Mouse (Mus musculus): ENCODE measurements around the gene Gm42906. TPM values are rescaled to one million over a fixed set of nuclear protein-coding genes. Genes with fewer than 3 reads are reported as not detected.

The Gm42906 gene
- polyA plus RNA-seq, 1 experiment from 2014 or later: not detected

DNA sequence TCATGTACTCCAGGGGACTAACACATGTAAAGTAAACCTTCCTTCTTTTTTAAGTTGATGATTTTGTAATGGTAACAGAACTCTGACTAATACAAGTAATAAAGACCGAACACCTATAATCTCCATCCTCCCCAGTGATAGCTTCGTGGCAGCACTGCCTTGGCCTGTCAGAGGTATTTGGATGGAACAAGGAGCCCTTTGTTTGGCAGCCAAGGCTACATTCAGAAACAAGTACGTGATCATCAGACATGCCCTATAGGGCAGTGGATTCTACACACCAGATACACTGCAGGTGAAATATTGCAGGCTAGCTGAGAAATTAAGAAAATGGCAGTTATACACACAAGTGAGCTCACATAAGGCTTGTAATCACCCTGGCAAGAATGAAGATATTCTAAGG is 79.5 kb downstream of the Gm42906 start:
- 78% methylated on average over 3 of the region's 3 CpGs for WGBS
- Histone ChIP-seq H3K36me3 (ENCODE audit: control insufficient read depth, insufficient read depth, low read length) (no peaks in the 10 kb centered on the region), H3K4me1 (ENCODE audit: control insufficient read depth, insufficient read depth, low read length) (no peaks in the 10 kb centered on the region), H3K4me2 (no peak overlapping the region), H3K27ac (ENCODE audit: low read depth, low read length) (no peak overlapping the region), H3K9ac (ENCODE audit: low read length) (no peak overlapping the region), H3K4me3 (ENCODE audit: low read depth, low read length) (no peak overlapping the region), H3K27me3 (ENCODE audit: control insufficient read depth, insufficient read depth, low read length) (no peaks in the 10 kb centered on the region), H3K9me3 (ENCODE audit: control insufficient read depth, low read length) (no peaks in the 10 kb centered on the region; the same call in 1 of the 2 replicates)
- DNase-seq (ENCODE audit: low spot score, missing footprints): no peak
- no peak for ATAC-seq (ENCODE audit: low FRiP score)

DNA sequence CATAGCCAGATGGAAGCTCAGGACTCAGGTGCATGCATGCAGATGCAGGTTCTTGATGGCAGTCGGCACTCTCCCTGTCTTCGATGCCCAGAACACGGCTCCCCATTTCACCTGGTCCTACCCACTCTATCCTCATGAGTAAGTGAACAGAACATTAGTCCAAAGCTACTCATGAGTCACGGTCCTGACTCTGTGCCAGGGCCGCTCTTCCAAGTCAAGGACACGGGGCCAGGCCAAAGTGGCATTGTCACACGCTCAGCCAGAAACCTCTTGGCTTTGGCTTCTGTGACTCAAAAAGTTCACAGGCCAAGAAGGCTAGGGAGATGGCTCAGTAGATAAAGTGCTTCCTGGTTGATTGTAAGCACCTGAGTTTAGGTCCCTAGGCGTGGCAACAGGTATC is 81.3 kb downstream of the Gm42906 start:
- Histone ChIP-seq H3K4me1 (ENCODE audit: control insufficient read depth, insufficient read depth, low read length) (no peaks in the 10 kb centered on the region), H3K4me3 (ENCODE audit: low read depth, low read length) (no peak overlapping the region), H3K9ac (ENCODE audit: low read length) (no peak overlapping the region), H3K27ac (ENCODE audit: low read depth, low read length) (no peak overlapping the region), H3K9me3 (ENCODE audit: control insufficient read depth, low read length) (no peaks in the 10 kb centered on the region; the same call in 1 of the 2 replicates), H3K27me3 (ENCODE audit: control insufficient read depth, insufficient read depth, low read length) (no peaks in the 10 kb centered on the region), H3K36me3 (ENCODE audit: control insufficient read depth, insufficient read depth, low read length) (no peaks in the 10 kb centered on the region), H3K4me2 (no peak overlapping the region)
- ATAC-seq (ENCODE audit: low FRiP score) (no peak), DNase-seq (ENCODE audit: low spot score, missing footprints) (no peak)
- WGBS: 90% methylated on average over 8 of the region's 8 CpGs

DNA sequence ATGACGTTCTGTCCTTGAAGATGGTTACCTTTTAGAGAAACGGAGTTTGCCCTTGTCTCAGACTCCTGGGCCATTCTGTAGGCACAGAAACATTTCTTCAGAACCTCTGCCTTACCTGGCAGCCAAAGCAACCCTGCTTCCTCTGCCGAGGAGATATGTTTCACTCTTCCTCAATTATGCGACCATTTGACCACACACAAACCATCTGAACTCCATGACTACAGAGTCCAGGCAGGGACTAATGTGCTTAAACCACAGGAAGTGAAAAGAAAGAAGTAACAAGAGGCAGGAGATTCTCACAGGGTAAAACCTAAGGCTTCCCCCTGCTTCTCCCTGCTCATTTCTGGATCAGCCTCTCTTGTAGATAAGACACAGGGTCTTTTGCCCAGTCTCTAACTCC is 83.2 kb downstream of the Gm42906 start:
- H3K27me3 ChIP-seq (ENCODE audit: control insufficient read depth, insufficient read depth, low read length): no peaks in the 10 kb centered on the region
- DNase-seq (ENCODE audit: low spot score, missing footprints): no peak
- H3K27ac ChIP-seq (ENCODE audit: low read depth, low read length): no peak overlapping the region
- H3K4me1 ChIP-seq (ENCODE audit: control insufficient read depth, insufficient read depth, low read length): no peaks in the 10 kb centered on the region
- H3K9me3 ChIP-seq (ENCODE audit: control insufficient read depth, low read length): no peaks in the 10 kb centered on the region
- H3K4me2 ChIP-seq: no peak overlapping the region
- H3K9ac ChIP-seq (ENCODE audit: low read length): no peak overlapping the region
- H3K36me3 ChIP-seq (ENCODE audit: control insufficient read depth, insufficient read depth, low read length): no peaks in the 10 kb centered on the region
- no peak overlapping the region for H3K4me3 ChIP-seq (ENCODE audit: low read depth, low read length)
- ATAC-seq (ENCODE audit: low FRiP score): no peak
- WGBS: 76% methylated on average over 4 of the region's 4 CpGs

DNA sequence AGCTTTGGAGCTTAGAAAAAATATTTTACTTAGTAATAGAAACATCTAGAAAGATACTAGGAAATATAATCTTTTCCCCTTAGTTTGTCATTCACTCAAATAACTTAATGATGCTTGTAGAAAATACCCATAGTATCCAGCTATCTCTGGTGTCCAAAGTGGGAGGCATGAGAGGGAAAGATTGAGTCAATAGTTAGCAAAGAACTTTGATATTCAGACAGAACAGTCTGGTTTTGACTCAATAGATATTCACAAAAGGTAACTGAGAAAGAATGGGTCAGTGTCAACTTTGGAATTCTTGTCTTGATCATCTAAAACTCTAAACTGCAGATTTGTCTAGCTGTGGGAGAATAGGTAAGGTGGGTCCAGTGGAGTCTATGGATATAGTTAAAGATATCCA is 94.3 kb downstream of the Gm42906 start:
- no peaks in the 10 kb centered on the region for H3K27me3 ChIP-seq (ENCODE audit: control insufficient read depth, insufficient read depth, low read length)
- DNase-seq (ENCODE audit: low spot score, missing footprints) (no peak), ATAC-seq (ENCODE audit: low FRiP score) (no peak)
- H3K4me2 ChIP-seq: no peak overlapping the region
- no peak overlapping the region for H3K9ac ChIP-seq (ENCODE audit: low read length)
- H3K9me3 ChIP-seq (ENCODE audit: control insufficient read depth, low read length): no peaks in the 10 kb centered on the region
- H3K4me1 ChIP-seq (ENCODE audit: control insufficient read depth, insufficient read depth, low read length): no peaks in the 10 kb centered on the region
- no peak overlapping the region for H3K4me3 ChIP-seq (ENCODE audit: low read depth, low read length)
- H3K36me3 ChIP-seq (ENCODE audit: control insufficient read depth, insufficient read depth, low read length): no peaks in the 10 kb centered on the region
- H3K27ac ChIP-seq (ENCODE audit: low read depth, low read length): no peak overlapping the region

DNA sequence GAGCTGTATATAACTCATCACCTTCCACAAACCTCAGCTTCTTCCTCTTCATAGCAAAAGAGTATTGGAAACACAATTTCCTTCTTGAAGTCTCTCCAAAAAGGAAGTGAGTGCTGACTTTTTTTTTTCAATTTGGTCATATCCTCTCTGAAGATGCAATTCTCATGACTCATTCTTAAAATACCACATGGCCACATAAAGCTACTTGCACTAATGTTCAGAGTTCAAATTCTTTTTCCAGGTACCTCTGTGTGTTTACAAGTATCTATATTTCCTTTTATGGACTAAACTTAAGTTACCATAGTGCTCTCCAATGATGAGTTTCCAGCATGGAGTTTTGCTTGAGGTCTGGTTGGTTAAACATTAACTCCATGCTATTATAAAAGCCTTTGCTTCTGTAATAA is 94.8 kb downstream of the Gm42906 start:
- no peaks in the 10 kb centered on the region for H3K4me1 ChIP-seq (ENCODE audit: control insufficient read depth, insufficient read depth, low read length)
- H3K4me3 ChIP-seq (ENCODE audit: low read depth, low read length): no peak overlapping the region
- no peaks in the 10 kb centered on the region for H3K36me3 ChIP-seq (ENCODE audit: control insufficient read depth, insufficient read depth, low read length)
- no peak overlapping the region for H3K27ac ChIP-seq (ENCODE audit: low read depth, low read length)
- no peaks in the 10 kb centered on the region for H3K9me3 ChIP-seq (ENCODE audit: control insufficient read depth, low read length)
- H3K27me3 ChIP-seq (ENCODE audit: control insufficient read depth, insufficient read depth, low read length): no peaks in the 10 kb centered on the region
- no peak overlapping the region for H3K9ac ChIP-seq (ENCODE audit: low read length)
- DNase-seq (ENCODE audit: low spot score, missing footprints) (no peak), ATAC-seq (ENCODE audit: low FRiP score) (no peak)
- no peak overlapping the region for H3K4me2 ChIP-seq

DNA sequence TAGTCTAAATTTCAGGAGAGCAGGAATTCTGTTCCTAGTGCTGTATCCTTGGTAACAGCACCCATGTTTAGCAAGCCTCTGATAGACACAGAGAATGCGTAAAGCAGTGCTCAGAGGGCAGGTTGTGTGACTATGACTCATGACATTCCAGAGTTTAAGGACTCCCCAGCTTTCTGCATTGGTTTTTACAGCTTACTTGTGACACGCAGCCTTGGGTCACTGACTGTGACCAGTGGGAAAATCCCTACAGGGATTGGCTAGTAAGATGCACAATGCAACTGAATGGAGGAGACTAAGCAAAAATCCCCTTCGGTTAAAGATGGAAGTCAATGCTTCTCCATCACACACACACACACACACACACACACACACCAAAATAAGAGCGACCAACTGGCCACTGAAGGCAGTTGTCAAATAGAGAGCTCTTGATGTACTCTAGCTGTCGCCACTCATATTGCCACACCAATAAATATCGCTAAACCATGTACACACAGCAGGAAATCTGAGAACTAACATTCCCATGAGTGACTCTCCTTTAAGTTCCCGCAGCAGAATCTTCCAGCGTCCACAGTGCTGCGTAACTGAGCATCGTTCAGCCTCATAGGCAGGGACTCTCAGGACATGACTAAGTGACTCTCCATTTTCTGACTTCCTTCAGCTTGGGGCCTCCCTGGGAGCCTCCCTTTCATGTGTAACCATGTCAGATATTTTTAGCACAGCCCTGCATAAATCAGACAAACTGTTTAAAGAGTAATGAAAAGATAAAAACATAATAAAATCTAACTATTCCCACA is 112.0 kb downstream of the Gm42906 start:
- H3K27me3 ChIP-seq (ENCODE audit: control insufficient read depth, insufficient read depth, low read length): no peaks in the 10 kb centered on the region
- 81% methylated on average over 10 of the region's 10 CpGs for WGBS
- H3K4me3 ChIP-seq (ENCODE audit: low read depth, low read length): no peak overlapping the region
- DNase-seq (ENCODE audit: low spot score, missing footprints): no peak
- no peaks in the 10 kb centered on the region for H3K4me1 ChIP-seq (ENCODE audit: control insufficient read depth, insufficient read depth, low read length)
- H3K9me3 ChIP-seq (ENCODE audit: control insufficient read depth, low read length): no peaks in the 10 kb centered on the region
- H3K36me3 ChIP-seq (ENCODE audit: control insufficient read depth, insufficient read depth, low read length): no peaks in the 10 kb centered on the region
- H3K4me2 ChIP-seq: no peak overlapping the region
- no peak for ATAC-seq (ENCODE audit: low FRiP score)
- no peak overlapping the region for H3K27ac ChIP-seq (ENCODE audit: low read depth, low read length)
- no peak overlapping the region for H3K9ac ChIP-seq (ENCODE audit: low read length)

DNA sequence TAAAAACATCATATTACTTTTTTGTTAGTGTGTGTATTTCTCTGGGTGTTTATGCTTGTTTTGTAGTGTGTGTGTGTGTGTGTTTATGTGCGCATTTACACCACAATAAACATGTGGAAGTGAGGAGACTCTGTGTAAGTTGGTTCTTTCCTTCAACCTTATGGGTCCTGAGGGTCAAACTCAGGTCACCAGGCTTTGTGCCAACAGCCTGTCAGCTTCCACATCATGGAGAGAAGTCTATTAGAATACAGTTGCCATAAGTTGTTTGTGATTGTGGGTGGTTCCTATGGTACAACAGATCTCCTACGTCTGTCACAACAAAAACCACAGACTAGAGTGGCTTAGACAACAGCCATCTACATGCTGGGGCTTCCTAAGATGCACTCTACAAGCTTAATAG is 127.7 kb downstream of the Gm42906 start:
- DNase-seq (ENCODE audit: low spot score, missing footprints): no peak
- no peak overlapping the region for H3K27ac ChIP-seq (ENCODE audit: low read depth, low read length)
- H3K36me3 ChIP-seq (ENCODE audit: control insufficient read depth, insufficient read depth, low read length): no peaks in the 10 kb centered on the region
- H3K4me2 ChIP-seq: no peak overlapping the region
- no peak for ATAC-seq (ENCODE audit: low FRiP score)
- H3K27me3 ChIP-seq (ENCODE audit: control insufficient read depth, insufficient read depth, low read length): no peaks in the 10 kb centered on the region
- no peaks in the 10 kb centered on the region for H3K9me3 ChIP-seq (ENCODE audit: control insufficient read depth, low read length)
- H3K4me1 ChIP-seq (ENCODE audit: control insufficient read depth, insufficient read depth, low read length): no peaks in the 10 kb centered on the region
- H3K9ac ChIP-seq (ENCODE audit: low read length): no peak overlapping the region
- no peak overlapping the region for H3K4me3 ChIP-seq (ENCODE audit: low read depth, low read length)
- WGBS: 88% methylated on average over 2 of the region's 2 CpGs

DNA sequence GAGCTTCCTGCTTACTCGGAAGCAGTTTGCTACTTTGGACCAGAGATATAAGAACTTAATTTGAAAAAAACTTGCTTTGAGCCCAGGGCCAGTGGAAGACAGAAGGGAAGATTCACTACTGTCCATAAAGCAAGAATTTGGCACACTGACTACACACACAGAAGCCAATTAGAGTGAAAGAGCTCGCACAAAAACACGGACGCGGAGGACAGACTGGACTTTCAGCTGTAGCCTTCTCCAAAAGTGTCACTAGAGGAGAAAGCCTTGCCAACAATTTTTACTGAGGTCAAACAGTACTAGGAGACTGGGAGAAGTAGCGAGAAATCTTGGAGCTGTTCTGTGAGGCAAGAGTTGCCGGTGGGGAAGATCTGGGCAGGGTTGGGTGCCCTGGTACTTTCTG is 128.4 kb downstream of the Gm42906 start:
- Histone ChIP-seq H3K9me3 (ENCODE audit: control insufficient read depth, low read length) (no peaks in the 10 kb centered on the region), H3K27me3 (ENCODE audit: control insufficient read depth, insufficient read depth, low read length) (no peaks in the 10 kb centered on the region), H3K4me2 (no peak overlapping the region), H3K36me3 (ENCODE audit: control insufficient read depth, insufficient read depth, low read length) (no peaks in the 10 kb centered on the region), H3K4me3 (ENCODE audit: low read depth, low read length) (no peak overlapping the region), H3K27ac (ENCODE audit: low read depth, low read length) (no peak overlapping the region), H3K9ac (ENCODE audit: low read length) (no peak overlapping the region), H3K4me1 (ENCODE audit: control insufficient read depth, insufficient read depth, low read length) (no peaks in the 10 kb centered on the region)
- no peak for ATAC-seq (ENCODE audit: low FRiP score)
- 91% methylated on average over 7 of the region's 7 CpGs for WGBS
- no peak for DNase-seq (ENCODE audit: low spot score, missing footprints)

DNA sequence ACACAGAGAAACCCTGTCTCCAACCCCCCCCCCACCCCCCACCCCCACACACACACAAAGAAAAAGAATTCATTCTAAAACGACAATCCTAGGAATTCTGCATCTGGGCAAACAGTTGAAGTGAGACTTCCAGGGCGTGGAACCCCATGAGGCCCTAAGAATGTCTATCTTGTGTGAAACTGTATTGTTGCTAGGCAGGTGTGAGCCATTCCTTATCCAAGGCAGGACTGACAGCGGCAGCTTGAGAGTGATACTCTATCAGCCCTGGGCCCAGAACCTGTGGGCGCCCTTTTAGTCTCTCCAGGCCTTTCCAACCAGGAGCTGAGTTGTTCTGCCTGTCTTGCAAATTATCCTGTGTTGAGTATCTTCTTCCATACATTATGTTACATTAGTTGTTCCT is 129.6 kb downstream of the Gm42906 start:
- DNase-seq (ENCODE audit: low spot score, missing footprints) (no peak), ATAC-seq (ENCODE audit: low FRiP score) (no peak)
- Histone ChIP-seq H3K4me1 (ENCODE audit: control insufficient read depth, insufficient read depth, low read length) (no peaks in the 10 kb centered on the region), H3K9me3 (ENCODE audit: control insufficient read depth, low read length) (no peaks in the 10 kb centered on the region), H3K36me3 (ENCODE audit: control insufficient read depth, insufficient read depth, low read length) (no peaks in the 10 kb centered on the region), H3K9ac (ENCODE audit: low read length) (no peak overlapping the region), H3K27me3 (ENCODE audit: control insufficient read depth, insufficient read depth, low read length) (no peaks in the 10 kb centered on the region), H3K4me2 (no peak overlapping the region), H3K4me3 (ENCODE audit: low read depth, low read length) (no peak overlapping the region), H3K27ac (ENCODE audit: low read depth, low read length) (no peak overlapping the region)
- 64% methylated on average over 4 of the region's 4 CpGs for WGBS
